Comparison of ENCODE assay signal across 8 mouse cellular contexts in genomic region chr9:62344545-62344944, GRCm38 (mm10). TPM values are rescaled to one million over a fixed set of nuclear protein-coding genes. Genes with fewer than 3 reads are reported as not detected.
DNase-seq lines count a peak whose midpoint lies in the region; ATAC-seq and TF ChIP-seq lines count a peak whose summit lies in the region.

No protein-coding gene starts in this region.

- no peaks in the 10 kb centered on the region for H3K27me3 ChIP-seq in C2C12 (ENCODE audit: control insufficient read depth, insufficient read depth, insufficient read length)
- H3K27me3 ChIP-seq in embryonic facial prominence, embryonic 15.5 days: no peaks in the 10 kb centered on the region
- no peaks in the 10 kb centered on the region for H3K27me3 ChIP-seq in heart, embryonic 14.5 days (ENCODE audit: control insufficient read depth, insufficient read depth, low read length)
- H3K27me3 ChIP-seq in kidney, embryonic 16.5 days (ENCODE audit: insufficient read depth, low read length): no peaks in the 10 kb centered on the region
- H3K27me3 ChIP-seq in lung, embryonic 15.5 days: no peaks in the 10 kb centered on the region

- WGBS in embryonic facial prominence, embryonic 15.5 days: under 1% methylated on average over 26 of the region's 26 CpGs
- under 1% methylated on average over 23 of the region's 26 CpGs for WGBS in heart, embryonic 14.5 days
- 0% methylated on average over 25 of the region's 26 CpGs for WGBS in kidney, embryonic 16.5 days
- under 1% methylated on average over 26 of the region's 26 CpGs for WGBS in lung, embryonic 15.5 days
- under 1% methylated on average over 26 of the region's 26 CpGs for WGBS in olfactory bulb, adult 2 months

- H3K9me3 ChIP-seq in embryonic facial prominence, embryonic 15.5 days (replicated peaks): no peaks in the 10 kb centered on the region
- H3K9me3 ChIP-seq in heart, embryonic 14.5 days (ENCODE audit: control insufficient read depth, low read length): no peaks in the 10 kb centered on the region
- no peaks in the 10 kb centered on the region for H3K9me3 ChIP-seq in kidney, embryonic 16.5 days (ENCODE audit: low read length)
- H3K9me3 ChIP-seq in lung, embryonic 15.5 days: no peaks in the 10 kb centered on the region

- peak overlapping the region; percentile 64 for H3K4me3 ChIP-seq in C2C12 (ENCODE audit: insufficient read depth, poor library complexity, severe bottlenecking)
- peak overlapping the region; percentile 70 for H3K4me3 ChIP-seq in embryonic facial prominence, embryonic 15.5 days (replicated peaks)
- peak overlapping the region; percentile 75 to 88 for H3K4me3 ChIP-seq in heart, embryonic 14.5 days (ENCODE audit: control insufficient read depth in 1 of 2, insufficient read depth in 1 of 2, low read depth in 1 of 2, low read length in 2 of 2)
- H3K4me3 ChIP-seq in kidney, embryonic 16.5 days (ENCODE audit: low read length): peak overlapping the region; percentile 68
- H3K4me3 ChIP-seq in lung, embryonic 15.5 days: peak overlapping the region; percentile 89
- peak overlapping the region; percentile 77 for H3K4me3 ChIP-seq in olfactory bulb, adult 2 months (ENCODE audit: insufficient read depth, low read depth, low read length)

- DNase-seq in adipocyte (ENCODE audit: low spot score): peak; percentile 51
- peak; percentile 91 for DNase-seq in thymus, postnatal 0 days (ENCODE audit: low spot score)

- no peak for TF ChIP-seq CTCF in C2C12 (IDR thresholded peaks at IDR 0.05; ENCODE audit: control insufficient read depth, insufficient read depth, insufficient read length)
- no peak for TF ChIP-seq CTCF in olfactory bulb, adult 2 months (IDR thresholded peaks at IDR 0.05; ENCODE audit: insufficient read depth, low read depth, low read length)

- H3K79me2 ChIP-seq in C2C12 (ENCODE audit: control insufficient read depth, insufficient read depth): peaks cover 92% of the 10 kb centered on the region

- peaks cover 45% of the 10 kb centered on the region for H3K4me1 ChIP-seq in embryonic facial prominence, embryonic 15.5 days
- peaks cover 33 to 48% of the 10 kb centered on the region in 2 experiments for H3K4me1 ChIP-seq in heart, embryonic 14.5 days (ENCODE audit: control insufficient read depth in 2 of 2, insufficient read depth in 2 of 2, low read length in 2 of 2)
- H3K4me1 ChIP-seq in kidney, embryonic 16.5 days (ENCODE audit: insufficient read depth, low read length): peaks cover 35% of the 10 kb centered on the region
- peaks cover 46% of the 10 kb centered on the region for H3K4me1 ChIP-seq in lung, embryonic 15.5 days
- H3K4me1 ChIP-seq in olfactory bulb, adult 2 months (ENCODE audit: control insufficient read depth, insufficient read depth, low read length): peaks cover 25% of the 10 kb centered on the region

- H3ac ChIP-seq in C2C12 (ENCODE audit: control insufficient read depth, insufficient read length, low read depth): peak overlapping the region; percentile 75

- peak overlapping the region; percentile 99 for H3K27ac ChIP-seq in embryonic facial prominence, embryonic 15.5 days (replicated peaks)
- H3K27ac ChIP-seq in heart, embryonic 14.5 days (replicated peaks in 1 of 2; ENCODE audit: control insufficient read depth in 1 of 2, insufficient read depth in 1 of 2, low read depth in 2 of 2, low read length in 2 of 2): peak overlapping the region; percentile 100
- H3K27ac ChIP-seq in kidney, embryonic 16.5 days (ENCODE audit: low read length): peak overlapping the region; percentile 100
- H3K27ac ChIP-seq in lung, embryonic 15.5 days: peak overlapping the region; percentile 99
- peak overlapping the region; percentile 100 for H3K27ac ChIP-seq in olfactory bulb, adult 2 months (ENCODE audit: insufficient read depth, low read depth, low read length)

- TF ChIP-seq POLR2A in olfactory bulb, adult 2 months (IDR thresholded peaks at IDR 0.05; ENCODE audit: insufficient read depth, low read depth, low read length): no peak

- H3K79me3 ChIP-seq in C2C12 (ENCODE audit: low read depth): peaks cover 61% of the 10 kb centered on the region

- peak overlapping the region; percentile 92 for H3K9ac ChIP-seq in embryonic facial prominence, embryonic 15.5 days
- peak overlapping the region; percentile 100 for H3K9ac ChIP-seq in heart, embryonic 14.5 days (ENCODE audit: low read length)
- H3K9ac ChIP-seq in kidney, embryonic 16.5 days (replicated peaks; ENCODE audit: low read length): peak overlapping the region; percentile 99
- peak overlapping the region; percentile 99 for H3K9ac ChIP-seq in lung, embryonic 15.5 days

- peak overlapping the region; percentile 73 for H3K4me2 ChIP-seq in embryonic facial prominence, embryonic 15.5 days (replicated peaks)
- H3K4me2 ChIP-seq in heart, embryonic 14.5 days (ENCODE audit: low read length): peak overlapping the region; percentile 71
- H3K4me2 ChIP-seq in kidney, embryonic 16.5 days (replicated peaks; ENCODE audit: low read depth, low read length): peak overlapping the region; percentile 76
- peak overlapping the region; percentile 63 for H3K4me2 ChIP-seq in lung, embryonic 15.5 days

- H3K36me3 ChIP-seq in C2C12 (ENCODE audit: control insufficient read depth, insufficient read depth): peaks cover 6% of the 10 kb centered on the region
- H3K36me3 ChIP-seq in embryonic facial prominence, embryonic 15.5 days: no peaks in the 10 kb centered on the region
- H3K36me3 ChIP-seq in heart, embryonic 14.5 days (ENCODE audit: control insufficient read depth, insufficient read depth, low read length): no peaks in the 10 kb centered on the region
- no peaks in the 10 kb centered on the region for H3K36me3 ChIP-seq in kidney, embryonic 16.5 days (ENCODE audit: insufficient read depth, low read length)
- no peaks in the 10 kb centered on the region for H3K36me3 ChIP-seq in lung, embryonic 15.5 days

- 0 out of 2 replicates have a peak, but pooled peaks have one; percentile 8 for ATAC-seq in embryonic facial prominence, embryonic 15.5 days (ENCODE audit: insufficient number of reproducible peaks, low FRiP score, low TSS enrichment, low read depth)
- ATAC-seq in heart, embryonic 14.5 days (ENCODE audit: insufficient number of reproducible peaks, insufficient read depth, low FRiP score, low read depth): no peak
- peak; percentile 28 for ATAC-seq in kidney, embryonic 16.5 days (ENCODE audit: low FRiP score, low TSS enrichment)
- peak; percentile 8; the same call in 1 of the 2 replicates for ATAC-seq in lung, embryonic 15.5 days (ENCODE audit: borderline replicate concordance, extremely low read depth, low FRiP score, low TSS enrichment)

TF ChIP-seq in C2C12, 6 proteins besides CTCF, POLR2A, EP300 and RAD21:
- TF ChIP-seq MYOG (IDR thresholded peaks at IDR 0.05; ENCODE audit: control insufficient read depth, extremely low read depth, insufficient read length) (no peak), MYOD1 (IDR thresholded peaks at IDR 0.05; ENCODE audit: control insufficient read depth, insufficient read length, low read depth) (no peak)

RNA-seq across cellular contexts. Expression of gene Anp32a, which starts 3.5 kb away (rescaled TPM):
- polyA plus RNA-seq in C2C12 (2012; fragmentation: generic; extraction: Trizol): 100.0 TPM
- 185 and 200 TPM in 2 replicates for polyA plus RNA-seq in embryonic facial prominence, embryonic 15.5 days (2015; fragmentation: Nextera tagmentation; extraction: Ambion mirVana)
- polyA plus RNA-seq in heart, embryonic 14.5 days (2014; fragmentation: Nextera tagmentation; extraction: Ambion mirVana): 92.8 and 109 TPM in 2 replicates
- polyA plus RNA-seq in kidney, embryonic 16.5 days (2015; fragmentation: Nextera tagmentation; extraction: Ambion mirVana): 196 and 238 TPM in 2 replicates
- 182 and 184 TPM in 2 replicates for polyA plus RNA-seq in lung, embryonic 15.5 days (2015; fragmentation: Nextera tagmentation; extraction: Ambion mirVana)
- polyA plus RNA-seq in olfactory bulb, adult 2 months (2012; ENCODE audit: insufficient read depth, insufficient read length, low replicate concordance, missing spikeins): 1,184 TPM in 1 of 2 replicates, not detected in the other
- polyA plus RNA-seq in thymus, postnatal 0 days (2015; fragmentation: Nextera tagmentation; extraction: Ambion mirVana): 150 and 161 TPM in 2 replicates
